Mouse (Mus musculus) liver, adult 2 months (tissue): ENCODE data around the gene Kbtbd4. TPM values are rescaled to one million over a fixed set of nuclear protein-coding genes. Genes with fewer than 3 reads are reported as not detected.

Source experiments
- DNase-seq: peaks from one replicate; pipeline ENCODE4 v3.0.0-alpha.2; 2011; ENCODE audit warnings: low read depth, low spot score; ENCODE audit errors: extremely low read depth
- H3K27ac ChIP-seq: fragments of 200-500 bp; replicated peaks from 2 replicates; pipeline ENCODE4 v1.5.1; 2012; ENCODE audit warnings: low read depth, mild to moderate bottlenecking, control low read depth, inconsistent platforms, low read length; ENCODE audit not compliant: insufficient read depth
- H3K27me3 ChIP-seq: fragments of 200-500 bp; 2 replicates; pipeline ENCODE4 v1.6.1; 2012; ENCODE audit warnings: mild to moderate bottlenecking, moderate library complexity, low read length, inconsistent platforms; ENCODE audit not compliant: control insufficient read depth, insufficient read depth
- H3K36me3 ChIP-seq: fragments of 200-500 bp; 2 replicates; pipeline ENCODE4 v1.6.1; 2012; ENCODE audit warnings: low read length, inconsistent platforms; ENCODE audit not compliant: control insufficient read depth, insufficient read depth
- H3K4me1 ChIP-seq: fragments of 200-500 bp; 2 replicates; pipeline ENCODE4 v1.6.1; 2011; ENCODE audit warnings: low read length; ENCODE audit not compliant: control insufficient read depth, insufficient read depth
- H3K4me3 ChIP-seq: fragments of 200-500 bp; 2 replicates; pipeline ENCODE4 v1.5.1; 2011; ENCODE audit warnings: low read depth, mild to moderate bottlenecking, control low read depth, low read length, moderate library complexity; ENCODE audit not compliant: insufficient read depth
- H3K79me2 ChIP-seq: fragments of 200-500 bp; 2 replicates; pipeline ENCODE4 v1.6.1; 2012; ENCODE audit warnings: inconsistent platforms, mild to moderate bottlenecking, low read length, moderate library complexity; ENCODE audit not compliant: control insufficient read depth, insufficient read depth
- H3K9ac ChIP-seq: fragments of 200-500 bp; 2 replicates; pipeline ENCODE4 v1.6.1; 2012; ENCODE audit warnings: low read depth, mild to moderate bottlenecking, control low read depth, inconsistent platforms, low read length
- CTCF ChIP-seq: fragments of 200-500 bp; IDR thresholded peaks from 2 replicates; pipeline ENCODE4 v1.5.1; 2011; ENCODE audit warnings: low read depth, low read length, control low read depth
- POLR2A ChIP-seq: fragments of 200-500 bp; IDR thresholded peaks from 2 replicates; pipeline ENCODE4 v1.6.1; 2011; ENCODE audit warnings: low read length, control low read depth; ENCODE audit not compliant: insufficient read depth; ENCODE audit errors: extremely low read depth
- WGBS: fragments of 180-500 bp; shearing (Covaris S2); methylation state at CpG from one replicate; pipeline ENCODE4 v1.1.7; 2018; 5-methylcytosine and 5-hydroxymethylcytosine counted together
- polyA plus RNA-seq: library from polyadenylated mRNA; depleted of rRNA; stranded (reverse); fragments of >200 nt; gene quantifications from 2 replicates; pipeline ENCODE4 v1.2.3, GENCODE M21; 2012
- total RNA-seq: library from RNA; depleted of rRNA; stranded (reverse); fragments of >200 nt; gene quantifications from 2 replicates; pipeline ENCODE4 v1.2.3, GENCODE M21; 2014

Gene Kbtbd4
- total and polyA plus RNA-seq, 2 experiments: 9.0 to 13.5 TPM

DNA sequence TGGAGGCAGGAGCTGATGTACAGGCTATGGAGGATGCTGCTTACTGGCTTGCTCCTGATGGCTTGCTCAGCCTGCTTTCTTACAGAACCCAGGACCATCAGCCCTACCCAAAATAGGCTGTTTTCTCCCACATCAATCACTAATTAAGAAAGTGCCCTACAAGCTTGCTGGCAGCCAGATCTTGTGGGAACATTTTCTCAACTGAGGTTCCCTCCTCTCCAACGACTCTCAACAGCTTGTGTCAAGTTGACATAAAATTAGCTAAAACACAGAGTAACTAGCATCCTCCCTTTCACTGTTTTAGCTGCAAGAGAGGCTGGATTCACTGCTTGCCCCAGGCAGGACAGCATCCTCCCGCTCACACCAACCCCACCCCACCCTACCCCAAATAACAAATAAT lies 22.7 kb upstream of the Kbtbd4 start:
- no peaks in the 10 kb centered on the region for H3K4me1 ChIP-seq
- no peak overlapping the region for H3K27ac ChIP-seq
- no peak overlapping the region for H3K9ac ChIP-seq
- WGBS: 84% methylated on average over 2 of the region's 2 CpGs
- no peak for TF ChIP-seq CTCF
- no peak for TF ChIP-seq POLR2A
- H3K27me3 ChIP-seq: peaks cover 5% of the 10 kb centered on the region
- no peaks in the 10 kb centered on the region for H3K36me3 ChIP-seq
- no peaks in the 10 kb centered on the region for H3K79me2 ChIP-seq
- no peak for DNase-seq
- H3K4me3 ChIP-seq: no peak overlapping the region

DNA sequence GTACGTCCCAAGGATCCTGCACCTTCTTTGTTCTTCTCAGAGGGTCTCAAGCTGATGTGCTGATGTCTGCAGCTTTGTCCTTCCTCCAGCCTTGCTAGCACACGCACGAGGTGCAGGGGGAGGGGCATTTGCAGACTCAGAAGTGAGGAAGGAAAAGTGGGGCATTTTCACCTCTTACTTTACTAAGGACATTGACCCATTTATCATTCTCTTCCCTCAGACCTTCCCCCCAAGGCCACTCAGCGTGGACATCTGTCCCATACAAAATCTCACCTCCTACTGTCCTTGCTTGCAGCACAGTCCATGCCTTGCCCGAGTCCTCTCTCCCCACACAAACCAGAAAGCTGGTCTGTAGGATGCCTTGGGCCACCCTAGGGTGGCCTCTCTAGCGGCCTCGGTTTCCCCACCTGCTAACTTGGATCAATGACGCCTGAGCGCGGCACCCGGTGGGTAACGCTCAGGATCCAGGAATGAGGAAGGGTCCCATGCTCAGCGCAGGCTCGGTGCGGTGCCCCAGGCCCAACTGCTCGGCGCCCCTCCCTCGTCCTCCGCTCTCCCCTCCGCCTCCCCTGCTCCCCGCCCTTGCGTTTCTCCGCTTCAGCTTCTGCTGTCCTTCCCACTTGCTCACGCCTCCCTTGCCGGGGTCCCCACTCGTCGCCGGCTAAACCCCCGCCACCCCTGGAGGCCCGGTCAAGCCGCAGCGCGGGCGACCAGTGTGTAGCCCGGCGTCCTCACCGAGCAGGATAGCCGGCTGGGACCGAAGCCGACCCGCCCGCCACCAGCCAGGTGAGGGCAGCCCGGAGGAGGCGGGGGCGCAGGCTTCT lies 19.1 kb upstream of the Kbtbd4 start, which contains the start of gene C1qtnf4:
Gene C1qtnf4, plus strand, starts transcription at position 643 of the 824 bp plus-strand sequence.
- no peak for DNase-seq
- Histone ChIP-seq H3K27me3 (peaks cover 8% of the 10 kb centered on the region), H3K9ac (no peak within 1 kb of the TSS), H3K27ac (no peak within 1 kb of the TSS), H3K4me1 (no peaks in the 10 kb centered on the region), H3K36me3 (no peaks in the 10 kb centered on the region), H3K4me3 (no peak within 1 kb of the TSS), H3K79me2 (no peaks in the 10 kb centered on the region)
- WGBS: 8% methylated on average over 45 of the region's 45 CpGs
- TF ChIP-seq CTCF: no peak
- TF ChIP-seq POLR2A: no peak

- Histone ChIP-seq H3K79me2 (no peaks in the 10 kb centered on the region), H3K4me1 (no peaks in the 10 kb centered on the region), H3K9ac (no peak overlapping the region), H3K27ac (no peak overlapping the region), H3K36me3 (no peaks in the 10 kb centered on the region), H3K27me3 (peaks cover 8% of the 10 kb centered on the region), H3K4me3 (no peak overlapping the region)
- WGBS: 28% methylated on average over 6 of the region's 6 CpGs
- TF ChIP-seq CTCF: no peak
- no peak for TF ChIP-seq POLR2A
- DNase-seq: no peak
Measured at GRCm38 (mm10) chr2:90886436-90886835, 18.1 kb upstream of the Kbtbd4 start.

DNA sequence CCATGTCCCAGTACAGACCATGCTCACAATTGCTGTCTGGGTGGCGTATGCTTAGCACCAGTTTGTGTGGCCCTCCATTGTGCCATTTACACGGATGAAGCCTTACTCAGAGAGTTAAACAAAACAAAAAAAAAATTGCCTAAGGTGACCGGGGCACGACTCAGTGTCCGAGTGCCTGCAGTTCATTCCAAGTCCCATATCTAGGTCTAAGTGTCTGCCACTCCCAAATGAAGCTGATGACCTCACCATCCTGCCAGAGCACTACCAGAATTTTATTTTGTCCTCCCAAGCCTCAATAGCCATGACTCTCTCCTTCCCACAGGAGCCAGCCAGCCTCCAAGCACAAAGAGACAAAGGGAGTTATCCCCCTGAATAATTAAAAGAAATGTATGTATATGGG lies 16.9 kb upstream of the Kbtbd4 start:
- no peak for DNase-seq
- Histone ChIP-seq H3K79me2 (no peaks in the 10 kb centered on the region), H3K27me3 (peaks cover 8% of the 10 kb centered on the region), H3K36me3 (no peaks in the 10 kb centered on the region), H3K27ac (no peak overlapping the region), H3K4me3 (no peak overlapping the region), H3K9ac (no peak overlapping the region), H3K4me1 (no peaks in the 10 kb centered on the region)
- TF ChIP-seq POLR2A: no peak
- TF ChIP-seq CTCF: no peak
- WGBS: 71% methylated on average over 5 of the region's 5 CpGs

DNA sequence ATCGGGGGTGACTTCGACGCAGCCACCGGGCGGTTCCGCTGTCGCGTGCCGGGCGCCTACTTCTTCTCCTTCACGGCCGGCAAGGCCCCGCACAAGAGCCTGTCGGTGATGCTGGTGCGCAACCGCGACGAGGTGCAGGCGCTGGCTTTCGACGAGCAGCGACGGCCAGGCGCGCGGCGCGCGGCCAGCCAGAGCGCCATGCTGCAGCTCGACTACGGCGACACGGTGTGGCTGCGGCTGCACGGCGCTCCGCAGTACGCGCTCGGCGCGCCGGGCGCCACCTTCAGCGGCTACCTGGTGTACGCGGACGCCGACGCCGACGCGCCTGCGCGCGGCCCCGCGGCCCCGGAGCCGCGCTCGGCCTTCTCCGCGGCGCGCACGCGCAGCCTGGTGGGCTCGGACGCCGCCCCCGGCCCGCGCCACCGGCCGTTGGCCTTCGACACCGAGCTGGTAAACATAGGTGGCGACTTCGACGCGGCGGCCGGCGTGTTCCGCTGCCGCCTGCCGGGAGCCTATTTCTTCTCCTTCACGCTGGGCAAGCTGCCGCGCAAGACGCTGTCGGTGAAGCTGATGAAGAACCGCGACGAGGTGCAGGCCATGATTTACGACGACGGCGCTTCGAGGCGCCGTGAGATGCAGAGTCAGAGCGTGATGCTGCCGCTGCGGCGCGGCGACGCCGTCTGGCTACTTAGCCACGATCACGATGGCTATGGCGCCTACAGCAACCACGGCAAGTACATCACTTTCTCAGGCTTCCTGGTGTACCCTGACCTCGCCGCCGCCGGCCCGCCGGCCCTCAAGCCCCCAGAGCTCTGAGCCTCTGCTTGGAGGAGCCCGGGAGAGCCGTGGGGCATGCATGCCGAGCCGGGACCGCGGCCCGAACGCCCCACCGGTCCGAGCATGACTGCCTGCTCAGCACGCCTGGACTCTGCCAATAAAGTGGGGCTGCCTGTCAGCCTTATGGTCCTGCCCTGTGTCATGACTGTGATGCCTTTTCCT lies 14.7 kb upstream of the Kbtbd4 start:
- peak overlapping the region; percentile 45 for H3K9ac ChIP-seq
- no peaks in the 10 kb centered on the region for H3K79me2 ChIP-seq
- H3K4me3 ChIP-seq: peak overlapping the region; percentile 57
- no peaks in the 10 kb centered on the region for H3K4me1 ChIP-seq
- H3K36me3 ChIP-seq: peaks cover 2% of the 10 kb centered on the region; the same call in 1 of the 2 replicates
- TF ChIP-seq POLR2A: no peak
- peak; percentile 24; the same call in 1 of the 2 replicates for TF ChIP-seq CTCF
- no peak overlapping the region for H3K27ac ChIP-seq
- 6% methylated on average over 133 of the region's 133 CpGs for WGBS
- H3K27me3 ChIP-seq: peaks cover 8% of the 10 kb centered on the region
- DNase-seq: no peak
